Mouse (Mus musculus): ENCODE measurements around the gene Bicral. TPM values are rescaled to one million over a fixed set of nuclear protein-coding genes. Genes with fewer than 3 reads are reported as not detected.

The Bicral gene
- total and polyA plus RNA-seq, 3 experiments: 3.0 to 7.4 (median 5.9) TPM

GRCm38 (mm10) chr17:46843716-46844115 lies 14.6 kb downstream of the Bicral start:
- no peak for TF ChIP-seq CHD2 (IDR thresholded peaks at IDR 0.05; ENCODE audit: low read length)
- no peak for TF ChIP-seq USF1 (IDR thresholded peaks at IDR 0.05; ENCODE audit: low read depth, low read length)
- TF ChIP-seq EP300 (IDR thresholded peaks at IDR 0.05; ENCODE audit: low read length): no peak
- no peak for TF ChIP-seq CHD1 (IDR thresholded peaks at IDR 0.05; ENCODE audit: low read depth, low read length)
- TF ChIP-seq PAX5 (IDR thresholded peaks at IDR 0.05; ENCODE audit: low read length): no peak
- Histone ChIP-seq H3K9me3 (replicated peaks; ENCODE audit: low read length) (no peaks in the 10 kb centered on the region), H3K4me1 (ENCODE audit: control insufficient read depth in 1 of 2, insufficient read depth in 2 of 2) (peaks cover 11 to 33% of the 10 kb centered on the region in 2 experiments), H3K36me3 (replicated peaks in 1 of 2; ENCODE audit: control insufficient read depth in 1 of 2, insufficient read depth in 1 of 2, low read length in 1 of 2) (peaks cover 2 to 51% of the 10 kb centered on the region in 2 experiments), H3K27ac (ENCODE audit: insufficient read depth, low read depth) (no peak overlapping the region), H3K27me3 (replicated peaks) (no peaks in the 10 kb centered on the region), H3K9ac (ENCODE audit: insufficient read depth, low read depth) (no peak overlapping the region), H3K4me2 (ENCODE audit: insufficient read depth, low read depth, poor library complexity, severe bottlenecking) (no peak overlapping the region), H3K4me3 (replicated peaks in 1 of 3; ENCODE audit: low read depth in 2 of 3, low read length in 2 of 3, poor library complexity in 1 of 3) (no peak overlapping the region), H3K79me2 (replicated peaks; ENCODE audit: control insufficient read depth, extremely low read depth, insufficient read depth, poor library complexity, severe bottlenecking) (no peaks in the 10 kb centered on the region)
- dilution Hi-C loops (cut with MboI; ENCODE audit: extremely low pct_ligation_motif_present, extremely low pct_unique_long_range_greater_than_20kb, low sequenced_read_pairs): no loop called here
- in situ Hi-C loops (cut with MboI; ENCODE audit: low pct_ligation_motif_present, low pct_unique_long_range_greater_than_20kb, low sequenced_read_pairs): no loop called here
- no peak for DNase-seq (ENCODE audit: extremely low read depth)

GRCm38 (mm10) chr17:46843022-46843421 lies 15.3 kb downstream of the Bicral start:
- dilution Hi-C loops (cut with MboI; ENCODE audit: extremely low pct_ligation_motif_present, extremely low pct_unique_long_range_greater_than_20kb, low sequenced_read_pairs): no loop called here
- TF ChIP-seq EP300 (IDR thresholded peaks at IDR 0.05; ENCODE audit: low read length): no peak
- H3K4me3 ChIP-seq (replicated peaks in 1 of 3; ENCODE audit: low read depth in 2 of 3, low read length in 2 of 3, poor library complexity in 1 of 3): no peak overlapping the region

DNA sequence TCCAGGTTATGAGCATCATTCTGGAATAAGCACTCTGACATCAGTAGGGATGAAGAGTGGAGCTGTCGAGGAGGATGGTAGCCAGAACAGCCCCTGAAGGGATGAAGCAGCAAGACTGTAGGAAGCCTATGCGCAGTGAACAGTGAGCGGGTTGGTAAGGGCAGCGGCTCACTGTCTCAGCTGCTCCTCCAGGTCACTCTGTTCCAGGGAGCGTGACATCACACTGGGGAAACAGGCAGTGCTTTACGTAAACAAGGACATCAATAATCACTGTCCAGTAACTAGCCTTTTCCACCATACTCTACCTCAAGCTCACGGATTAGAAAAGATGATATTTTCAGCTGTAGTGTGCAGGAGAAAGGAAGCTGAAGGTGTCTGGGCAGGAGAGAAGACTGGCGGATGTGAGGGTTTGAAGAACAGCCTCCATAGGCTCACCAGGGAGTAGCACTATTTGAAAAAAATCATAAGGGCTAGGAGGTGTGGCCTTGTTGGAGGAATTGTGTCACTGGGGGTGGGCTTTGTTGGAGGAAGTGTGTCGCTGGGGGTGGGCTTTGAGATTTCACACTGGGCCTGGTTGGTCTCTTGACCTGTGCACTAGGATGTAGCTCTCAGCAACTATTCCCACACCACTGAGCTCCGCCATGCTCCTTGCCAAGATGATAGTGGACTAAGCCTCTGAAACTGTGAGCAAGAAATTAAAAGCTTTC lies 17.8 kb downstream of the Bicral start:
- no peak overlapping the region for H3K4me2 ChIP-seq (ENCODE audit: insufficient read depth, low read depth, poor library complexity, severe bottlenecking)
- no peaks in the 10 kb centered on the region; the same call in 1 of the 2 replicates for H3K79me2 ChIP-seq (replicated peaks; ENCODE audit: control insufficient read depth, extremely low read depth, insufficient read depth, poor library complexity, severe bottlenecking)
- H3K27me3 ChIP-seq (replicated peaks): no peaks in the 10 kb centered on the region
- H3K36me3 ChIP-seq (replicated peaks in 1 of 2; ENCODE audit: control insufficient read depth in 1 of 2, insufficient read depth in 1 of 2, low read length in 1 of 2): peaks cover 2 to 42% of the 10 kb centered on the region in 2 experiments
- TF ChIP-seq ZNF384 (IDR thresholded peaks at IDR 0.05; ENCODE audit: low read depth, low read length): no peak
- no peak for TF ChIP-seq ZKSCAN1 (IDR thresholded peaks at IDR 0.05; ENCODE audit: borderline replicate concordance, low read depth, low read length)
- TF ChIP-seq MEF2A (IDR thresholded peaks at IDR 0.05; ENCODE audit: borderline replicate concordance, low read depth, low read length): no peak
- TF ChIP-seq GABPA (IDR thresholded peaks at IDR 0.05; ENCODE audit: insufficient replicate concordance, low read depth, low read length): no peak
- no peak for TF ChIP-seq POLR2A (IDR thresholded peaks at IDR 0.05; ENCODE audit: low read depth, low read length)
- no peak for TF ChIP-seq JUND (conservative IDR thresholded peaks at IDR 0.05; ENCODE audit: low read depth, low read length)
- TF ChIP-seq CTCF (conservative IDR thresholded peaks at IDR 0.05 in 1 of 2, IDR thresholded peaks at IDR 0.05 in 1 of 2; ENCODE audit: low read depth in 2 of 2, low read length in 2 of 2): no peak
- H3K27ac ChIP-seq (ENCODE audit: insufficient read depth, low read depth): no peak overlapping the region
- H3K4me3 ChIP-seq (replicated peaks in 1 of 3; ENCODE audit: low read depth in 2 of 3, low read length in 2 of 3, poor library complexity in 1 of 3): no peak overlapping the region
- H3K9ac ChIP-seq (ENCODE audit: insufficient read depth, low read depth): no peak overlapping the region
- H3K4me1 ChIP-seq (ENCODE audit: control insufficient read depth in 1 of 2, insufficient read depth in 2 of 2): peaks cover 12 to 29% of the 10 kb centered on the region in 2 experiments
- in situ Hi-C loops (cut with MboI; ENCODE audit: low pct_ligation_motif_present, low pct_unique_long_range_greater_than_20kb, low sequenced_read_pairs) (no loop called here), dilution Hi-C loops (cut with MboI; ENCODE audit: extremely low pct_ligation_motif_present, extremely low pct_unique_long_range_greater_than_20kb, low sequenced_read_pairs) (no loop called here)
- H3K9me3 ChIP-seq (replicated peaks; ENCODE audit: low read length): no peaks in the 10 kb centered on the region
- no peak for DNase-seq (ENCODE audit: extremely low read depth)

More at GRCm38 (mm10) chr17:46843022-46843421, 15.3 kb downstream of the Bicral start:
- Histone ChIP-seq H3K4me2 (ENCODE audit: insufficient read depth, low read depth, poor library complexity, severe bottlenecking) (no peak overlapping the region), H3K4me1 (ENCODE audit: control insufficient read depth in 1 of 2, insufficient read depth in 2 of 2) (peaks cover 13 to 34% of the 10 kb centered on the region in 2 experiments), H3K27me3 (replicated peaks) (no peaks in the 10 kb centered on the region), H3K27ac (ENCODE audit: insufficient read depth, low read depth) (no peak overlapping the region), H3K9me3 (replicated peaks; ENCODE audit: low read length) (no peaks in the 10 kb centered on the region), H3K79me2 (replicated peaks; ENCODE audit: control insufficient read depth, extremely low read depth, insufficient read depth, poor library complexity, severe bottlenecking) (no peaks in the 10 kb centered on the region; the same call in 1 of the 2 replicates), H3K9ac (ENCODE audit: insufficient read depth, low read depth) (no peak overlapping the region), H3K36me3 (replicated peaks in 1 of 2; ENCODE audit: control insufficient read depth in 1 of 2, insufficient read depth in 1 of 2, low read length in 1 of 2) (peaks cover 2 to 49% of the 10 kb centered on the region in 2 experiments)
- no peak for DNase-seq (ENCODE audit: extremely low read depth)
- in situ Hi-C loops (cut with MboI; ENCODE audit: low pct_ligation_motif_present, low pct_unique_long_range_greater_than_20kb, low sequenced_read_pairs): no loop called here
